Mouse (Mus musculus) left cerebral cortex, adult 2 months (tissue): ENCODE data around the gene Slc36a3. TPM values are rescaled to one million over a fixed set of nuclear protein-coding genes. Genes with fewer than 3 reads are reported as not detected.
A peak's percentile ranks its signal among the peaks of the same experiment; 100 is the strongest.

Source experiments
- DNase-seq, 2 experiments: peaks; one replicate each; pipeline ENCODE4 v3.0.0; 2021 to 2022; ENCODE audit warnings: low spot score in 2 of 2, mixed read lengths in 1 of 2; ENCODE audit errors: extremely low spot score in 1 of 2
- H3K27ac ChIP-seq: fragments of 200-600 bp; 2 replicates; pipeline ENCODE4 v1.8.1; 2022
- H3K4me3 ChIP-seq: fragments of 200-600 bp; 2 replicates; pipeline ENCODE4 v1.8.1; 2022
- CTCF ChIP-seq: fragments of 200-600 bp; IDR thresholded peaks from 2 replicates; pipeline ENCODE4 v1.8.1; 2022; ENCODE audit warnings: antibody characterized with exemption, mild to moderate bottlenecking, moderate library complexity
- intact Hi-C: fragments of 180-260 bp; cut with DNase I; formaldehyde crosslinking; loops from one replicate; pipeline ENCODE4 v1.15.1; 2025
- total RNA-seq, 2 experiments: library from RNA; stranded (reverse); gene quantifications; 2 replicates each; pipeline ENCODE4 v1.2.3; 2021

Slc36a3 gene
- total RNA-seq, 2 experiments from 2014 or later, result not detected

- no peak for TF ChIP-seq CTCF
- no peak for DNase-seq
- no peak overlapping the region for H3K4me3 ChIP-seq
- intact Hi-C loops, result no loop called here
- H3K27ac ChIP-seq, result no peak overlapping the region
These were observed 70.3 kb downstream of the Slc36a3 start for GRCm38 (mm10) chr11:55081206-55081605.

DNA sequence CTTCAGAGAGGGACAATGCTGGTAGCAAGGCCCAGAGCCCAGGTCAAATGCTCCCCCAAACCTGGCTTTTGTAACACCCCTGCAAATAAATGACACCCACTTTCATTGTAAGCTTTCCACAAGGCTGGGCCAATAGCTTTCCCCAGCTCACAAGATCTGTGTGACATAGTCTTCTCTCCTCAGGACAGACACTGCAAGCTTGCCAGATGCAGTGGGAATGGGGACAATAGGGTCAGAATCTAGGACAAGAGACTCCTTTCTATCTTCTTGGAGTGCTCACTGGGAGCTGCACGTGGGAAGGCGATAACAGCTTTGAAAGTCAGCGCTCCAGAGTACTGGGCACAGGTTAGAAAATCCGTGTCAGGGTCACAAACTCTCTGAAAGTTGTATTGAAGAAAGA lies 72.3 kb downstream of the Slc36a3 start:
- H3K27ac ChIP-seq, result no peak overlapping the region
- no peak for TF ChIP-seq CTCF
- DNase-seq, result no peak
- no peak overlapping the region for H3K4me3 ChIP-seq
- intact Hi-C loops, result loop anchor here (10.0 kb wide), 1 partner anchor 194 kb away; no protein-coding TSS in a partner anchor

GRCm38 (mm10) chr11:55078502-55078901 lies 73.0 kb downstream of the Slc36a3 start:
- DNase-seq, result no peak
- Histone ChIP-seq H3K27ac (no peak overlapping the region), H3K4me3 (no peak overlapping the region)
- intact Hi-C loops, result loop anchor here (10.0 kb wide), 1 partner anchor 194 kb away; no protein-coding TSS in a partner anchor
- TF ChIP-seq CTCF, result no peak

DNA sequence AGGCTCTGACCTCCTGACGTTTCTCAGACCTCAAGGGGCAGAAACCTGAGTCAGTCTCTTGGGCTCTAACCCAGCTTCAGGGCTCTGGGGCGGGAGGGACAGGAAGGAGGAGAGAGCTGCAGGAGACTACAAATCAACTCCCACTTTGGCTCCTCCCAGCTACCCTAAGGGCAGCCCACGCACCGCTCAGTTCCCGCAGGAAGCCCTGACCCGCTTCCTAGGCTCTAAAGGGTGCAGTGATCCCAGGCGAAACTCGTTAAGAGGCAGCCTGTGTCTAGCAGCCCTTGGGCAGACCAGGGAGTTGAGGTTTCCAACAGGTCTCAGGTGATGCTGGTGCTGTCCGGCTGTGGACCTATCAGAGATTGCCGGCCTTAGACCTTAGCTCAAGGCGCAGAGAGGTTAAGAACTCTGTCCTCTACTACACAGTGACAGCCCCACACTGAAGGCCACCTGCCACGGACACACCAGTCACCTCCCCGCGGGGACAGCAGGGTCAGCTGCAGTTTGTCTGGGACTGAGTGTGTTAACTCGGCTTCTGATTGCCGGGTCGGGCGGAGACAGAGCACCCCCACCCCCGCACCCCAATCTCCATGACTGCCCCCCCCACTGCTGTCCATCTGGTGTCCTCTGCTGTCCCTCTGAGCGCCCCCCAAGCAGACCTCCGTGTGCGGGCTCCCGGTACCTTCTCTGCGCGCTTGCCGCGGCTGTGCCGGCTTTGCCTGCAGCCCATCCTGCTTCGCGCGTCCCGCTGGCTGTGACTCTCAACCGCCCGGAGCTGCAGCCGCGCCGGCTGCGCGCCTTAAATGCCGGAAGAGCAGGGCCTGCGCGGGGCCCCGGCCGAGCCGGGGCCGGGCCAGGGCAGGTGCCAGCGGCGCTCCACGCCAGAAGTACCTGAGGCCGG lies 73.9 kb downstream of the Slc36a3 start, which contains the start of gene Ccdc69:
Gene Ccdc69 (minus strand): TSS at position 801 of the 901 bp plus-strand sequence.
- H3K27ac ChIP-seq, result no peak within 1 kb of the TSS
- TF ChIP-seq CTCF, result no peak
- intact Hi-C loops, result loop anchor here (10.0 kb wide), 1 partner anchor 193 kb away; no protein-coding TSS in a partner anchor
- peak within 1 kb of the TSS; percentile 42 for H3K4me3 ChIP-seq
- peak in 1 of 2 experiments; percentile 21 for DNase-seq

- DNase-seq, result no peak
- no peak for TF ChIP-seq CTCF
- H3K27ac ChIP-seq, result no peak overlapping the region
- intact Hi-C loops, result loop anchor here (10.0 kb wide), 1 partner anchor 191 kb away; no protein-coding TSS in a partner anchor
- no peak overlapping the region for H3K4me3 ChIP-seq
These were observed 75.3 kb downstream of the Slc36a3 start for GRCm38 (mm10) chr11:55076234-55076633.

- no peak overlapping the region for H3K4me3 ChIP-seq
- intact Hi-C loops, result loop anchor here (10.0 kb wide), 1 partner anchor 191 kb away; no protein-coding TSS in a partner anchor
- H3K27ac ChIP-seq, result no peak overlapping the region
- no peak for DNase-seq
- TF ChIP-seq CTCF, result no peak
These were observed 75.9 kb downstream of the Slc36a3 start for GRCm38 (mm10) chr11:55075602-55076001.

Other genes starting within 250 kb of the Slc36a3 start
- 10 to 100 TPM in 1 of 2 experiments, 1 to 10 TPM in 1; 6.2 to 10.2 TPM for gene Gpx3, start 249.3 kb downstream of the Slc36a3 start, total RNA-seq
- gene Tnip1, start 188.8 kb downstream of the Slc36a3 start, total RNA-seq, result 10 to 100 TPM; 38.3 to 38.4 TPM
- gene Anxa6, start 118.3 kb downstream of the Slc36a3 start, total RNA-seq, result 10 to 100 TPM; 85.5 to 86.7 TPM
- gene Ccdc69, start 73.6 kb downstream of the Slc36a3 start, total RNA-seq, result under 1 TPM in 1 of 2 experiments, not detected in 1; 0.32 TPM
- gene Gm2a, start 53.6 kb downstream of the Slc36a3 start, total RNA-seq, result 10 to 100 TPM; 30.6 to 30.7 TPM
- under 1 TPM in 1 of 2 experiments, not detected in 1; 0.32 TPM for gene Slc36a2, start 33.4 kb upstream of the Slc36a3 start, total RNA-seq
- 10 to 100 TPM; 74.0 to 79.1 TPM for gene Slc36a1, start 52.6 kb upstream of the Slc36a3 start, total RNA-seq
- under 1 TPM; 0.26 to 0.29 TPM for gene Fat2, start 184.9 kb upstream of the Slc36a3 start, total RNA-seq